Mouse (Mus musculus) neural tube, embryonic 12.5 days (tissue): ENCODE measurements at regions not wholly inside any gene's neighbourhood (a gene's known extent, or its start where the extent isn't known, plus 50 kb on each side); places are given as distances from the start of the nearest gene placed in this dataset.
"Not testable (repeated sequence)": the region's sequence is repeated elsewhere in the genome, so short reads cannot be mapped to it uniquely, and the experiment has no call there.

Experiments
- ATAC-seq: fragments of 200-750 bp; cut with Nextera tagmentation; 2 replicates; pipeline ENCODE4 v1.8.0; 2017; ENCODE audit warnings: low read depth, mild to moderate bottlenecking, moderate TSS enrichment, moderate library complexity; ENCODE audit not compliant: low FRiP score
- H3K27ac ChIP-seq: fragments of 300-500 bp; sonication (generic); 2 replicates; pipeline ENCODE4 v1.5.1; 2016
- H3K27me3 ChIP-seq: fragments of 300-500 bp; sonication (generic); replicated peaks from 2 replicates; pipeline ENCODE4 v1.6.1; 2016; ENCODE audit warnings: mild to moderate bottlenecking
- H3K36me3 ChIP-seq: fragments of 300-500 bp; sonication (generic); 2 replicates; pipeline ENCODE4 v1.6.1; 2016; ENCODE audit warnings: mild to moderate bottlenecking
- H3K4me1 ChIP-seq: fragments of 300-500 bp; sonication (generic); 2 replicates; pipeline ENCODE4 v1.6.1; 2016
- H3K4me2 ChIP-seq: fragments of 300-500 bp; sonication (generic); replicated peaks from 2 replicates; pipeline ENCODE4 v1.6.1; 2016; ENCODE audit warnings: mild to moderate bottlenecking
- H3K4me3 ChIP-seq: fragments of 300-500 bp; sonication (generic); 2 replicates; pipeline ENCODE4 v1.5.1; 2016
- H3K9ac ChIP-seq: fragments of 300-500 bp; sonication (generic); 2 replicates; pipeline ENCODE4 v1.6.1; 2016; ENCODE audit warnings: mild to moderate bottlenecking
- H3K9me3 ChIP-seq: fragments of 300-500 bp; sonication (generic); 2 replicates; pipeline ENCODE4 v1.6.1; 2016; ENCODE audit warnings: mild to moderate bottlenecking
- WGBS: fragments of 180-500 bp; shearing (Covaris S2); methylation state at CpG from one replicate; pipeline ENCODE4 v1.1.7; 2016; 5-methylcytosine and 5-hydroxymethylcytosine counted together

DNA sequence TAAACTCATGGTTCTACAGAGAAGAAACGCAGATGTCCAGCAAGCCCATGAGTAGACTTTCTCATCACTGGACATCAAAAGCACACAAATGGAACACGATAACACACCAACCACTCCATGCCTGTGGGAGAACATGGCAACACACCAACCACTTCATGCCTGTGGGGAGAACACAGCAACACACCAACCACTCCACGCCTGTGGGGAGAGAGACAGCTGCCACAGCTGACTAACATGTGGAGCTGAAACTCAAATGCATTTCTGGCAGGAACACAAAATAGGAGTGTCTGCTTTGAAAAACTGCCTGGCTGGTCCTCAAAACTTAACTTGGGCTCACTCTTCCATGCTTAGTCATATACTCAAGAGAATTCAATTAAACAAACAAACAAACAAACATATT lies 88.4 kb upstream of the Prkcq start:
- H3K27ac ChIP-seq: no peak overlapping the region
- no peak for ATAC-seq
- WGBS: 90% methylated on average over 3 of the region's 3 CpGs

DNA sequence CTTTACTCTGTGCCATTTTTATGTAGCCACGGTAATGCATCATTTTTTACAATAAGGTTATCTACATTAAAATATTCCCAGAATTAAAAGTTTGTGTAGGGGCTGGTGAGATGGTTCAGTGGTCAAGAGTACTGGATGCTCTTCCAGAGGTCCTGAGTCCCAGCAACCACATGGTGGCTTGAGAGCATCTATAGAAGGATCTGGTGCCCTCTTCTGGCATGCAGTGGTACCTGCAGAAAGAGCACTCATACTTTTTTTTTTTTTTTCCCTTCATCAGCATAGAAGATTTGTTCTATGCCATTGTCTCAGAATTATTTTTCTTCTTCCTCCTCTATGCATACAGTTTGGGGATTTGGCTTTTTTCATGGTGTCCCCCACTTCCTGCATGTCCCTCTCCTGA lies 84.9 kb upstream of the Prkcq start:
- Histone ChIP-seq H3K27me3 (no peaks in the 10 kb centered on the region), H3K27ac (no peak overlapping the region), H3K36me3 (no peaks in the 10 kb centered on the region), H3K9ac (no peak overlapping the region), H3K4me1 (no peaks in the 10 kb centered on the region), H3K9me3 (no peaks in the 10 kb centered on the region), H3K4me3 (no peak overlapping the region), H3K4me2 (no peak overlapping the region)
- 35% methylated on average over 1 of the region's 1 CpGs for WGBS
- no peak for ATAC-seq

More for the DNA sequence above, 88.4 kb upstream of the Prkcq start:
- Histone ChIP-seq H3K4me3 (no peak overlapping the region), H3K4me1 (no peaks in the 10 kb centered on the region), H3K9me3 (no peaks in the 10 kb centered on the region), H3K9ac (no peak overlapping the region), H3K36me3 (no peaks in the 10 kb centered on the region), H3K27me3 (no peaks in the 10 kb centered on the region), H3K4me2 (no peak overlapping the region)

DNA sequence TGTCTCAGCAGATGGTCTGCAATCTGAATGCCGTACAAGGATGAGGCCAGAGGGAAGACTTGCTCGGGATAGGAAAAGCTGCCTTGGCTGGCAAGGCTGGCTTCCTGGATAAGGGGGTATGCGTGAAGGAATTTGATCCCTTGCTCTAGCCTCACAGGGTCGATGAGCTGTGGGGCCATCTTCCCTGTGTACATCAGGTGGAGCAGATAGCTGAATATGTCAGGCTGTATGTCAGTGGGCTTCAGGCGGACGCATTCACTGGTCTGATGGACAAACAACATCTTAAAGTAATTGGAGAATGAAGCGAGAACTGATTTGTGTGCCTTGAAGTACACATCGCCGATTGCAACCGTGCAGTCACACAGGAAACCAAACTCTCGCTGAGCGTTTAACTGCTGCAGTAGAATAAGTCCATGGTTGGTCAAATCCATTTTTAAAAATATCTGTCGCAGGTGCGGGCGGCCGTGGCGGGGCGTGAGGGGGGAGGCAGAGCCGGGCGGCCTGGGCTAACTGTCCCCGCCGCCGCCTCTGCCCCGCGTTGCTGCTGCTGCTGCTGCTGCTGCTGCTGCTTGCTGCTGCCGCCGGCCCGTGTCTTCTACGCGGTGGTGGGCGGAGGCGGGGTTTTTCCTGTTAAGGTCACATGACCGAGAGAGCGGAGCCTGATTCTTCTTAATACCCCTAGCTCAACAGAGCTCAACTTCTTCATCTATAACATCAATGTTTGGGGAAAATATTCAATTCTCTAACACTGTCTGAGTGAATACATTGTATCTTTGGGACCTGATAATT lies 71.9 kb upstream of the Prkcq start:
- H3K36me3 ChIP-seq, H3K4me1 ChIP-seq, H3K9me3 ChIP-seq, H3K27me3 ChIP-seq, H3K9ac ChIP-seq, H3K27ac ChIP-seq: not testable (repeated sequence)
- Histone ChIP-seq H3K4me3 (0 out of 2 replicates have a peak overlapping the region, but pooled peaks have one; percentile 15), H3K4me2 (peak overlapping the region; percentile 54)
- 45% methylated on average over 34 of the region's 34 CpGs for WGBS
- peak; percentile 81 for ATAC-seq

DNA sequence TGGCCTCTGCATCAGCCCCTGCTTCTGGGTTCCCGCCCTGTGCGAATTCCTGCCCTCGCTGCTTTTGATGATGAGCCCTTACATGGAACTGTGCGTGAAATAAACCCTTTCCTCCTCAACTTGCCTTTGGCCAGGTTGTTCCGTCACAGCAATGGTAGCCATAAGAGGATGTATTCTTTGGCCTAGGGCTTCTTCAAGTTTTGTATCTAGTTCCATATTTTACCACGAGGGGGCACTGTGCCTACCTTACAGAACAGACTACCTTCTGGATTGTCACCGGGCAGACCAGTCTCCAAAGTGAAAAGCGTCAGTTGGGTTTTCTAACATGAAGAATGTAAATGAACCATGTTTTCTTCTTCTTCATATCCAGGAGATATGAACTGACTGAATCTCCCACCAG lies 58.7 kb upstream of the Prkcq start:
- H3K4me3 ChIP-seq: no peak overlapping the region
- H3K4me2 ChIP-seq: no peak overlapping the region
- 0 out of 2 replicates have a peak, but pooled peaks have one; percentile 53 for ATAC-seq
- no peaks in the 10 kb centered on the region for H3K9me3 ChIP-seq
- no peaks in the 10 kb centered on the region for H3K4me1 ChIP-seq
- H3K36me3 ChIP-seq: no peaks in the 10 kb centered on the region
- no peak overlapping the region for H3K27ac ChIP-seq
- no peak overlapping the region for H3K9ac ChIP-seq
- whole genome bisulfite sequencing: 51% methylated on average over 8 of the region's 8 CpGs
- H3K27me3 ChIP-seq: no peaks in the 10 kb centered on the region

DNA sequence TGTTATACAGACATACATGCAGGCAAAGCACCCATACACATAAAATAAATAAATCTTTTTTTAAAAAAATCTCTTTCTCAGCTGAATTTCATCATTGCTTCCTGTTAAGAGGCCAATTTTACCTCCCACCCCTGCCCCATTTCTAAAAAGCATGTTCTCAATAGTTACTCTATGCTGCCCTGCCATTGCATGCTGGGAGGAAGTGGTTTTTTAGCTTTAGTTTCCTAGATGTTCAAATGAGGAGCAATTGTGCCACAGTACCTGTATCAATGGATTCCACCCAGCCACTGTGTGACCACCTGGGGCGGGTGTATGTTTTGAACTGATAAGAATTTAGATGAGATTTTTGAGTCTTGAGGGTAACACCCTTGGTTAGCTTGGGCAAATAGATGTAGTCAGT lies 53.3 kb upstream of the Prkcq start:
- H3K9me3 ChIP-seq: no peaks in the 10 kb centered on the region
- H3K36me3 ChIP-seq: no peaks in the 10 kb centered on the region
- no peaks in the 10 kb centered on the region for H3K27me3 ChIP-seq
- H3K4me2 ChIP-seq: no peak overlapping the region
- no peak overlapping the region for H3K27ac ChIP-seq
- 93% methylated on average over 1 of the region's 1 CpGs for WGBS
- no peaks in the 10 kb centered on the region for H3K4me1 ChIP-seq
- ATAC-seq: no peak
- no peak overlapping the region for H3K4me3 ChIP-seq
- no peak overlapping the region for H3K9ac ChIP-seq

DNA sequence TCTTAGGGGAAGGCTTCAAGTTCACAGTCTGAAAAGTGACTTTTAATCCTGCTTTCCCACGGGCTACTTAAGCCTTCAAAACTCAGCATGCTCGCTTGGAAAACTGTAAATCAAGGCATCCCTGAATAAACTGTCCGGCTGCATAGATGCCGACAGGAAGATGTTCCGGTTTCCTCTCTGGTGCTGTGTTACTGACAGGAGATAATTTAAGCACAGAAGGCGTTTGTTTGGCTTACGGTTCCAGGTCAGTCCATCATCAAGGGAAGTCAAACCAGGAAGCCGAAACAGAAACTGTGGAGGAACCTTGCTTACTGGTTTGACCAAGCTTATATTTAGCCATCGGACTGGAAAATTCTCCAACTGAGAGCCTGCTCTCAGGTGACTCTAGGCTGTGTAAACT lies 52.6 kb upstream of the Prkcq start:
- Histone ChIP-seq H3K9ac (no peak overlapping the region), H3K27me3 (no peaks in the 10 kb centered on the region), H3K9me3 (no peaks in the 10 kb centered on the region), H3K4me2 (no peak overlapping the region), H3K36me3 (no peaks in the 10 kb centered on the region), H3K4me3 (no peak overlapping the region), H3K4me1 (no peaks in the 10 kb centered on the region), H3K27ac (no peak overlapping the region)
- 55% methylated on average over 9 of the region's 9 CpGs for WGBS
- ATAC-seq: no peak
